Mouse (Mus musculus) yolk sac, embryonic 10.5 days (tissue): ENCODE results near the gene Ak3.

Source experiments
- DNase-seq: peaks from one replicate; pipeline ENCODE4 v3.0.0-alpha.2; 2017; ENCODE audit warnings: low spot score

Ak3 gene

DNA sequence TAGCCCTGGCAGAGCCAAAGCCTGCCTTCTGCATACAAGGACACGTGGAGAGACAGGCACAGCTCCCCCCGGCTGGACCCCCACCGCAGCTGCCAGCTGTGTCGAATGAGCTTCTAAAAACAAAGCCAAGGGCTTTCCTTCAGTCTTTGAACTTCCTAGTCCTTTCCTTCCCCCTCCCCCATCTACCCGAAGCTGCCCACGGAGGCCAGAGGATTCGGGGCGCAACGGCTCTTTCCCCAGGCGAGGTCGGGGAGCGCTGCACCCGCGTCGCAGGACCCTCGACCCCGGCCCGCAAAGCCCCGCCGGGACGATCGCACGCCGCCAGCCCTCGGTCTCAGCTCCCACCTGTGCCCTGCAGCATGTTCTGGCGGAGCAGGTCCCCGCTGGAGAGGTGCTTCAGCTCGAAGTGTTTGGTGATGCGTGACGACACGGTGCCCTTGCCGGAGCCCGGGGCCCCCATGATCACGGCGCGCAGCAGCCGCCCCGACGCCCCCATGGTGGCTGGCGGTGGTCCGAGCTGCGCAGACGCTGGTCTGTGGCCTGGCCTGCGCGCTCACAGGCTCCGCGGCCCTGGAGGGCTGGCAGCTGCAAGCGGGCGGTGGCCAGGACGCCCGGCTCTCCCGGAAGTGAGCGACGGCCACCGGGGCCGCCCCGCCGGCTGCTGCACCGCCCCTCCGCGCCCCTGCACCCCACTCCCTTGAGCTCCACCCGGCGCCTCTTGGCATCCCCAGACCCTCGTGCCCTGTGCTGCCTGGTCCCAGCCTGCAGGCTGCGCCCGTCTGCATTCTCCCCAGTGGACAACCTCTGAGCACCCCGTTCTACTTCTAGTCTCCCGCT, at the start of gene Ak3:
Gene Ak3, minus strand, starts transcription at position 628 of the 837 bp plus-strand sequence.
- peak; percentile 76 for DNase-seq

DNA sequence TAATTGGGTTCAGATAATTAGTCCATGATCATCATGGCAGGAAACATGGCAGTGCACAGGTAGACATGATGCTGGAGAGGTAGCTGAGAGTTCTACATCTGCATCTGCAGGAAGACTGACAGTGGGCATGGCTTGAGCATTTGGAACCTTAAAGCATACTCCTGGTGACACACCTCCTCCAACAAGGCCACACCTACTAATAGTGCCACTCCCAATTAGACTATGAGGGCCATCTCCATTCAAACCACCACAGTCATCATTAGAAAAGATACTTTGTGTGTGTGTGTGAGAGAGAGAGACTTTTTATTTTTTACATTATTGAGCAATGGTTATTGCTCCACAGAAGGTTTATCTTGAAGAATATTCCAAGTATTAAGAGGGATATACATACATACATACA, 44.4 kb upstream of the Ak3 start:
- DNase-seq = no peak

DNA sequence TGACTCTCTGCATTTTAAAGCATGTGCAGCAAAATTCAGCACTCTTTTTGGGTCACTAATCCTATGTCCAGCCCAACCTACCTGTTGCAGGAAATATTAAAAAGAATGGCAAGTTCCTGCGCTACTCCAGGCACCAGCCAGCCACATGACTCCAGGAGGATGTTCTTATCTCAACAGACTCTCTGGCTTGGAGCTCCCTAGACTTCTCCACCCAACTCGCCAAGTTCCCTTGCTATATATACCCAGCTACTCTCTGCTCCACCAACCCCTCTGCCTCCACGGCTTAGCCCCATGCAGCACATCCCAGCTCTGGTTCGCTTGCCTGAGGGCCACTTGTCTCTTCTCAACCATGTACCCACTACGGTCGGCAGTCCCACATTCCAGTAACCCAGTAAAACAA, 40.9 kb upstream of the Ak3 start:
- no peak for DNase-seq

DNA sequence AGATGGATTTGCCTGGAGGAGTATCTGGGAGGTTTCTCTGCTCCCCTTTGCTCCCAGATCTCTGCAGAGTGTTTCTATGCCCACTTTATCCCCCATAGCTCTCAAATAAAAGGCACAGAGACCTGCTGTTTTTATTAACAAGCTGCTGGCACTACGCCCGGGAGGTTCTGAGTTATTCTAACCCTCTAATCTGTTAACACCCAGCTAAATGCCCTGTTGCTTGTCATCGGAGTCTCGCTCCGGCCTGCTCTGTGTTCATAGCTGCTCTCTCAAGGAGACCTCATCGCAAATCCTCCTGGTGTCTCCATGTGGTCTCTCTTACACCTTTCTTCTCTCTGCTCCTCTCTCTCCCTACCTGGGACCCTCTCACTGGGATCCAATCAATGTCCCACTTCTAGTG, 27.0 kb upstream of the Ak3 start:
- DNase-seq = no peak

DNA sequence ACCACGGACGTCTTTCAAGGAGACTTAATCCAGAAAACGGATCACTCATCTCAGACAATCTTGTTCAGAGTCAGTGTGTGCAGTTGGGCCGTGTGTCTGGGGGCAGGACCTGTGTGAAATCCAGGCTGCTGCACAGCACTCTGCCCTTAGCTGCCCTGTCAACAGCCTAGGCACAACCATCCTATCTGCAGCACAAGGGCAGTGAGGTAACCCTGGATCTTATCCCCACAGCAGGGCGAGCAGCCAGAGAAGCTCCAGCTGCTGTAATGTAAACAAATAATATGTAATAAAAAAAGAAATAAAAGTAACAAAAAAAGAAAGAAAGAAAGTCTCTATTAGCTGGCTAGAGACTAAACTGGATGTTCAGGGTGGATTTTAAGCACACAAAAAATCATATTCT, 21.4 kb upstream of the Ak3 start:
- DNase-seq = no peak

DNA sequence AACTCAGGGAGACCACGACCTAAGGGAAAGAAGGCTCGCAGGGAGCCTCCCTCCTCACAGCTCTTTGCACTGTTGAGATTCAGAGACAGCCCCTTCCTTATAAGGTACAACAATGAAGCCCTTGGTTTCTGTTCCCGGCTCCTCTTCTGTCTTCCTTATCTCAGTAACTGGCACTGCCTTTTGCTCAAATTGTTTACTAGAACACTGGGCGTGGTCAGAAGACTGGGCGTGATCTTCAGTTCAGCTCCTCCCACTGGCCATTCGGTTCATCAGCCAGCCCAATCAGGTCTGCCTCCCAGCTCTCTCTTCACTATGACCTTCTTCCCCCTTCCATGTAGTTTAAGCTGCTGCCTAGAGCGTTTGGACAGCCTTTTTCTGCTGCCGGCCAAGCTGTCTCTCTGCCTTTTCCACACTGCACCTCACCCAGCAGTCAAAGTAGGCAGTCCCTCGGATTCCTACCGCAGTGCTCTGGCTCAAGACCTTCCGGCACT, 19.3 kb upstream of the Ak3 start:
- DNase-seq = peak; percentile 77

DNA sequence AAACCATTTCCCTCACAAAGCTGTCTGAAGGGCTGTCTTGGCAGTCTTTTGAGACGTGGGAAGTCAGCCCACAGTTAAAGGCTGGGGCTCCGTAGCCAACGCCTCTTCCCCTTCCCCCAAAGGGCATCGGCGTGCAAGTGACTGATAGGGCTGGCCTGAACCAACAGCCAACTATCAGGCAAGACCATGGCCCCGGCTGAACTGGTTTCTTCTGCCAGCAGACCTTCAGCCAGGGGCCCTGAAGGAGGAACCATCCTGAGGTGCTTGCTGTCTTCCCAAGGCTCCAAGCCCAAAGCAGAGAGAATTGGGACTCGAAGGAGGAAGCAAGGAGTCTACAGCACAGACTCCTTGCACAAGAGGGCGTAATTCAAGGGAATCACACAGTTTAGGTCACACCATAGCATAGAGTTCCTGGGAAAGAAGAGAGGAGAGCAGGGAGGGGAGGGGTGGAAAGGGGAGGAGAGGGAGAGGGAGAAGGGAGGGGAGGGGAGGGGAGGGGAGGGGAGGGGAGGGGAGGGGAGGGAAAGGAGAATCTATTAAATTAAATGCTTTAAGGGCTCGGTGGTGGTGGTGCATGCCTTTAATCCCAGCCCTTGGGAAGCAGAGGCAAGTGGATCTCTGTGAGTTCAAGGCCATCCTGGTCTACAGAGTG, 16.8 kb upstream of the Ak3 start:
- DNase-seq = peak; percentile 58

DNA sequence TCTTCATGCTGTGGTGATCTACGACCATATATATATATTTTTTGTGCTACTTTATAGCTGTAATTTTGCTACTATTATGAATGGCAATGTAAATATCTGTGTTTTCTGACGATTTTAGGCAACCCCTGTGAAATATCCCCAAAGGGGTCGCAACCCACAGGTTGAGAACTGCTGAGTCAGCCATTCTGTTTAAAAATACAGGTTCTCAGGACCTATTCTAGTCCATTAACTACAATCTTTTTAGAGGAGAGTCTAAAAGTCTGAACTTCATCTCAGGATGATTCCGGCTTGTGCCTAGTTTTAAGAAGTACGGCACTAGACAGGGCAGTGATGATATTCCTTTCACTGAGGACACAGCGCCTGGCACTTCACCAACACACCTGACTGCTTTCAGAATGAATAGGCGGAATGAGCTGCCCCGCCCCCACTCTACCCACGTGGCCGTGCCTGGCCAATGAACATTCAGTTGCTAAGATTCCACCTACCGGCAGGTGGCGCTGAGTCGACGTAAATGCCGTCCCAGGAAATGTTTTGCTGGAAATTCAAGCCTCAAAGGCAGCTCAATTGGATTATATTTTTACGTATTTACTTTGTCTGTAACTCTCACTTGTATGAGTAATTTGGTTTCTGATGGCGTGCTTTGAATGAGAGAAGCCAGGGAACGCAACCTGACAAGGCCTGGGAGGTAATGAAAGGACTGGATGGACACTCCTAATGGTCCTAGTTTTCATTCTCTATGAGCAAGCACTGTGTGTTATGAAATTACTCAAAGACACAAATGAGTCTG, 16.0 kb upstream of the Ak3 start:
- DNase-seq = peak; percentile 84

DNA sequence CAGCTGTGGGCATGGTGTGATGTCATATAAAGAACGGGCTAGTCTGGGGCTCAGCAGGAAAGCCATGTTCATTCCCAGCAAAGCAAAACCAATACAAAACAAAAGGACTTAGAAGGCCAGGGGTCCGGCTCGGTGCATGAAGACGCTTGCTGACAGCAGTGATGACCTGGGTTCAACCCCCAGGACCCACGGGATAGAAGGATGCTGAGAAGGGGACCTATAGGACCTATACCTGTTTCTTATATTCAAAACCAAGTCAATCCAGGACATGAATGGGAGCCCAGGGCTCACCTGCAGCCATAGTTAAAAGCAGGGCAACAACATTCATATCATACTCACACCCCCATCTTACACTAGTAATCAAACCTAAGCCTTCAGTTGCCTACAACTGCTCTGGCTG, 15.2 kb upstream of the Ak3 start:
- no peak for DNase-seq

DNA sequence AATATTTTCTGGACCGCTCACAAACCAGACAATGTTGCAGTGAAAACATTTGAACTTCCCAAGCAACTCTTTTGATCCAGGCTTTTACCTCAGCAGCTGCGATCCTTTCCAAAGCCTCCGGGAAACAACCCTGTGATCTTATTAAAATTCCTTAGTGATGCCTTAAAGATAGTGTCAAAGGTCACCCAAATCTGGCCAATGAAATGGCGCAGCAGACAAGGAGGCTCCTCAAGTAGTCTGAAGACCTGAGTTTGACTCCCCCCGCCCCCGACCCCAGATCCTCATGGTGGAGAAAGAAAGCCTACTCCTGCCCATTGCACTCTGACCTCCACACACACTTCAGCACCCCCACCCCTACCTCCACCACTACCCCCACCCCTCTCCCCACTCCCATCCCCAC, 12.5 kb upstream of the Ak3 start:
- no peak for DNase-seq

DNA sequence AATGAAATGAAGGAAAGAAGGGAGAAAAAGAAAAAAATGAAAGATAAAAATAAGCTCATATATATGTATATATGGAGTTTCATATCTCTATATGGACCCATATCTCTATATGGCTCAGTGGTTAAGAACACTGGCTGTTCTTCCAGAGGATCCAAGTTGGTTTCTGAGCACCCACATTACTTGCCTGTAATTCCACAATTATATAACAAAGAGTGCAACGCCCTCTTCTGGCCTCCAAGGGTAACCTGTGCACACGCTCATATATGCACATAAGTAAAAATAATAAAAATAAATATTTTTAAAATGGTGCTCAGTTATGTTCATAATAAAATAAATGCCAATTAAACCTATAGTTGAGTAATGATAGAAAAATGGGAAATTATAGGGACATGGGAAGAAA, 11.9 kb upstream of the Ak3 start:
- no peak for DNase-seq

DNA sequence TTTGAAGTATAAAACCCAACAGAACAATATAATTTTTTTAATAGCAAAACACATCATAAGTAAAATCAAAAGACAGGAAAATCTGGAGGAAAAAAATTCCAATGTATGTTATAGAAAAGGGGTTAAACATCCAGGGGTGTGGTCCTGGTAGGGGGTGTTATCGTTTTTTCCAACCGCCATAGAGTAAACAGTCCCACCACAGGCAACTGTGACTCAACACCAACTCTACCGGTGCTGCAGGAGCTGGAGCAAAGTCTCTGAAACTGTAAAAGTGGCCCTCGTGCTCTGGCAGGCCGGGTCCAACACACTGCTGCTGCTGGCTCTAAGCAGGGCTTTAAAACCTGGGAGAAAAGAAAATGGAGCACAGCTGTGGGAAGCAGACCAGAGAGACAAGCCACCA, 11.0 kb upstream of the Ak3 start:
- no peak for DNase-seq

DNA sequence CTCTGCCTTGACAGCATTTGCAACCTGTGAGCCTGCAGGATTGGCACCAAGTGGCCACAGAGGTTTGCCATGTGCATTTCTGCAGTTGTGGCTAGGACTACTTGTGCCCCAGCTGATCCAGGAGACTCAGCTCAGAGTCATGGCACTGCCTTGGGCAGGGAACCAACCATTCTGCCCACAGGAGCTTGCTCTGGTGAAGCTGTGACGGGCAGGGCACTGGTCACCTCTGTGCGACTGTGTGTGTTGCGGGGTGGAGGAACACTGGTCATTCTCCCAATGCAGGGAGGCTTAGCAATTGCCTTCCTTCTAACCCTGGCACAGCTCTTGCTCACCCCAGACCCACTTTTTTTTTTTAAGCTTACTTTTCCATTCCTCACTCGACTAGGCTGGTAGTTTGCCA, 7.7 kb upstream of the Ak3 start:
- no peak for DNase-seq

DNA sequence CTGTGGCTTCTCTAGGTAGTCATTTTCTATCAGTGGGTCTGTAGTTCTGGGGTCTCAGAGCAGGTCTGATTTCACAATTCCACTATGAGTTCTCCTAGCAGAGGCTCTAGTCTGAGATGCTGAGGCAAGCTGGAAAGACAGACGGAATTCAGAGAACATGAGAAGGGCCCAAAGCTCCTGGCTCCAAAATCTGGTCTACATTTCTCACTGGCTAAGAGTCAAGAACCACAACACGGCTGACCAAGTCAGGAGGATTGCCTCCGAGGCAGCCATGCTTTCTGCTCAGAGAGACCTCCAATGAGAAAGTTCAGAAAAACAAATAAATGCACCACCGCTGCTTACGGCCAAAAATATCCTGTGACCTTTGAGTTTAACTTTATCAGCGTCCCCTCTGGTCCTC, 6.8 kb upstream of the Ak3 start:
- DNase-seq = no peak

DNA sequence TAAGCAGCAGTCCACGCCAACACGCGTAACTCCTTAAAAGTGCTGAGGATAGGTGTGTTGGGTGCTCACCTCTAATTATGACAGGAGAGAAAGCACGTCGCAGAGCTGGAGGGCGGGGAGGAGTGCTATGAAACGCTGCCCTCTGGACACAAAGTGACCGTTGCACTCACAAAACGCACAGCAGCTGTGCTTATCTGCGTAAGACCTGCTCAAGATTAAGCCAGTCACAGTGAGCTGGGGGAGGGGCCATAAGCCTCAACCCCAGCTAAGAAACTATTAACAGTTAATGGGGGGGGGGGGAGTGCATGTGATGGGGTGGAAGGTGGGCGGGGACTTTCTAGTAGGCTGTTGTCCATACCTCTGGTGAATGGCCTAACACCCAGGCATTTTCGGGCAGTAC, 5.0 kb upstream of the Ak3 start:
- DNase-seq = peak; percentile 82

DNA sequence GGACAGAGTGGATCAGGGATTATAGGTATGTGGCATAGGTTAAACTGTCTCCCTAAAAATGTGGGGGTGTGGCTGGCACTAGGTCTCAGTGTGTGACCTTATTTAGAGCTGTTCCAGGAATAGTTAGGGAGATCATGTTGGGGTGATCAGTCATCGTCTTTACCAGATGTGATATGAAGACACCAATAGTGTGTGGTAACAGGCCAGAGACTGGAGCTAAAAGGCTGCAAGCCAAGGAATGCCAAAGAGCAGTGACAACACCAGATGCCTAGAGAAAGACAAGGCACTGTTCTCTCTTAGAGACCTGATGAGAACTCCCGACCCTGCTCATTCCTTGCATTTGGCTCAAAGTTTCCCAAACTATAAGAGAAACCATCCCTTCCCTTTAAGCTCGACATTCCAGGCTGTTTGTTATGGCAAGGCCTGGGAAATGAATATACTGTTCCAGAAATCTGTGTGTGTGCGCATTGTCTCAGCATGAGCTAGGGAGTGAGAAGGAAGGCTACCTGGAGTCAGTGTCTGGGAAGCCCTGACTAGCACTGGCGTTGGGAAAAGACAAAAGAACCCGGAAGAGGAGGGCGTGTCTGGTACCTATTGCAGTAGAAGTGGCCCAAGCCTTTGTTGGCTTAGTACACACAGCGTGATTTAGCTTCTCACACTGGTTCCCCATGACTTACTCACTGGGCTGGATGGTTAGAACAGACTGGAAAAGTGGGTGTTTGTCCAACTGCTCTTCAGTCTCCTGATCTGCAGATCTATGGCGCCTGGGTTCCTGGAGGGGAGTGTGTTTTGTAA, 2.6 kb upstream of the Ak3 start:
- no peak for DNase-seq

DNA sequence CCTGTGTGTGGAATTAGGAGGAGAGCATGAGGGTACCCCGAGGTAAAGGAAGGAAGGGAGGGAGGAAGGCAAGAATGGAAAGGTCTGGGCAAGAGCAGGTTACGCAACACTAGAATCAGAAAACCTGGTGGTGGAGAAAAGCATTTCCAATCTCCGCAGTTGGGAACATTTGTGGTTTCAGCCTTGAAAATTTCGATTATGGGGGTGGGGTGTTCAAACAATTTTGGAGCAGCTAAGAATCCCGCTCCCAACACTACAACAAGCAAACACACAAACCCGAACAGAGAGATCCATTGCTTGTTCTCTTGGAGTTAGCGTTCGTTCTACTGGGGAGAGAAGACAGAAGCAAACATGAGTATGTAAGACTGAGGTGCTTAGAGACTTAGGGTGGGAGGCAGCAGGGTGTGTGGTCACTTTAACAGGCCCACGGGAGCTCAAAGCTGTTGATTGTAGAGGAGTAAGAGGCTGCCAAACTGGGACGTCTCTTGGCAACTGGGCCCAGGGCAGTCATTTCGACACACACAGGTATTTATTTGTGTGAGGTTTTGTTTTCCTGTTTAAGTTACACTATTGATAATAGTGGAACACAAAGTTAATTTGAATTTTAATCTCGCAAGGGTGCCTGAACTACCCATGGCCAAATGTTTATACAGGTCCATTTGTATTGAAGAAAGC, 1.8 kb upstream of the Ak3 start:
- DNase-seq = no peak

DNA sequence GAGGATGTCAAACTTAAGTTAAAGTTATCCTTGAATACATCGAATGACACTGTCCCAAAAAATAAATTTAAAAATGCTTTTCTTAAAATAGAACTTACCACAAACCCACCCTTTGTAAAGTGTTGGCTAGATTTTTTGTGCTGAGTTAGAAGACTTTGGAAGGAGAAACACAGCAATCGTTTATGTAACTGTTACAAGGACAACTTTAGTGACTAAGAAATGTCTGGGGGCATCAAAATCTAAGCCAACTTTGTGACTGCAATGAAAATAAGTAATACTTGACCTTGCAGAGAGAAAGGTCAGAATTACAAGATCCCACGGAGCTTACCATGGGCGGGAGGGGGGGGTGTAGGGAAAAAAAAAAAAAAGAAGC, 814 bp downstream of the Ak3 start:
- DNase-seq = no peak

DNA sequence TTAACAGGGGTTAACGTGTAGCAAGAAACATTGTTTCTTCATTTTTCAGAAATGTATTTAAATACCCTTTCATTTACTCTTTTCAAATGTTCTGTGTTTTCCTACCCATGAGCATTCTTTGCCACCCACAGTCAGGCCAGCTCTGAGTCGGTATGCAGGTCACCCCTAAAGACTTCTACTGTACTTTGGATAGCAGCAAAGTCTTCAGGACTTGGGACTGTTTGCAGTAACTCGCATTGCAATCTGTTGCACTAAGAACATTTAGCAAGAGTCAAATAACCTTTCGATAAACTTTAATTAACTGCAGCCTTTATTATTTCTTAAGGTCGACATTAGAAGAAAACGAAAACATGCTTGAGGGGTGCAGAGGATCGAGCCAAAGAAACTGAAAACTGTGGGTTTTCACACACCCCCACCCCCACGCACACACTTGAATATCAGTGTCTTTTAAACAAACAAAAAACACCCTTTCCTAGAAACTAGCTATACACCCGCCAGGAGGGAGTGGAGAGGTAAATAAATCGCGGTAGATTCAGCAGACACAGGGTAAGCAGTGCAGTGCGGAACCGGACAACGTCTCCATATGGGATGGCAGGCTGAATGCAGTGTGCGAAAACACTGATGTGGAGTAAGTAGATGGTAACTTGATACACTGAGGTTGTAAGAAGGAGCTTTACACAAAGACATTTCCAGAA, 1.7 kb downstream of the Ak3 start:
- peak; percentile 63 for DNase-seq

DNA sequence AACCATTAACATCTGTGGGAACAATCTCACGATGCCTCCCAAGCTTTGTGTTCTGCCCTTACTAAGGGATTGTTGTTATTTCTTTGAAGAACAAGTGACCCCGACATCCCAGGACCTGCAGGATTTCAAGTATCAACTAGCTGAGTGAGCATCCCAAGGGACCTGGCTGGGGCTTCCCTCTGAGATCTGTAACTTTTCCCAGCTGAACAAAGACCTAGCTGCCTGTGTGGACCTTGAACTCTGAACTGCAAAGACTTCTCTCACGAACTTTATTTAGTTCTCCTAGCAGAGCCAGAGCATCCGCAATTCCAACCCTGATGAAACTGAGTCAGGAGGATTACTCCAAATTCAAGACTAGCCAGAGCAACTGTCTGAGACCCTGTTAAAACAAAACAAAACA, 2.4 kb downstream of the Ak3 start:
- DNase-seq = no peak

DNA sequence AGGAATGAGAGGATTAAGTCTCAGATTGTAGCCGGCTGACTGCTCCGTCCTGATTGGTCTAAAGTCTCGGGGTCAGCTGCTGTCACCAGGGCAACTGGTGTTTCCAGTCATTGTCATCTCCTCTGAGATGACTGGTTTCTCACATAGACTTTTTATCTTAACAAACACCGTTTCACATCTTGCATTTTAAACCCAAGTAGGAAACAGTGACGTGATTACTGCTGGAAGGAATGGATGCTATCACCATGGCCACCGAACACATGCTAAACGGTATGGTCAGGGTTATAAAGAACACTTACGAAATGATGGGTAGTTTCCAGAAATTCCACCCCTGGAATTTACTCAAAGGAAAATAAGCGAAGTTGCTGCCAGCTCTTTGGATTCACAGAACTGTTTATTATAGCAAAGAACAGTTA, 3.4 kb downstream of the Ak3 start:
- no peak for DNase-seq
